Mouse (Mus musculus) spleen, adult 12 weeks (tissue): ENCODE results near the gene C2cd2l.
A peak's percentile ranks its signal among the peaks of the same experiment; 100 is the strongest.
"Not testable (repeated sequence)": the region's sequence is repeated elsewhere in the genome, so short reads cannot be mapped to it uniquely, and the experiment has no call there.

Source experiments
- DNase-seq: peaks from one replicate; pipeline ENCODE4 v3.0.0; 2022; ENCODE audit warnings: low spot score

The C2cd2l gene

DNA sequence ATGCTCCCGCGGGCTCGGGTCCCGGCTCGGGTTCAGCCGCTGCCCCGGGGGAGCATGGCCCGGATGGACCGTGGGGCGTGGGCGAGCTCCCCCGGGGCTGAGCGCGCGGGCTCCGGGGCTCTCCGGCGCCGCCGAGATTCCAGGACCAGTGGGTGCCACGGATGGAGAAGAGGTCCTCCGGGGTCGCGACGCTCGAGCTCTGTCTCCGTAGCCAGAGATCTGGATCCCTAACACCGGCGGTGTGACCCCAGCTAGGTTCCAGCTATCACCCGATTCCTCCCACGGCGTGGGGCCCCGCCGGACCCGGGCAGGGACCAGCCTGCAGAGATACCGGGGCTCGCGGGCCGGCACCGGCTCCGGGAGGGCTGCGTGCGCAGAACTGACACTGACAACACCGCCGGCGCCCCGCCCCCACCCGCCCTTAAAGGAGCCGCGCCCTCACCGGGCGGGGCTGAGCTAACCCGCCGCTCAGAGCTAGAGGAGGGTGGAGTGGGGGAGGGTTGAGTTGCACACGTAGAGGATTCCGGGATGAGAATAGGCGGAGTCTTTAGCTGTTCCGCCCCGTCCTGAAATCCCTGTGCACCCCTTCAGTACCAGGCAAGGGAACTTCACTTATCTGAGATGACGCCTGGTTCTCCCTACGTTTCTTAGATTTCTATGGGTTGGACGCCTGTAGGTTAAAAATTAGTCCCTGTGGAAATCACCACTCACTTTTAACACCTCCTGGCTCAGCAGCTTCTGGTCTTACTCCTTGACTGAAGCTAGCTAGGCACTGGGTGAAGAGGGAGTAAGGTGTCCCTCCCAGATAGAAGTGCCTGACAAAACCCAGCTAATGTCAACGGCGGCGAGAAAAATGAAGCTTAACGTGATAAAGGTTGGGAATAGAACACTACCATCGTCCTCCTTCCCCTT, at the start of gene C2cd2l:
TSS of gene C2cd2l (minus strand) at position 399 of the 912 bp plus-strand sequence.
- peak; percentile 80 for DNase-seq

DNA sequence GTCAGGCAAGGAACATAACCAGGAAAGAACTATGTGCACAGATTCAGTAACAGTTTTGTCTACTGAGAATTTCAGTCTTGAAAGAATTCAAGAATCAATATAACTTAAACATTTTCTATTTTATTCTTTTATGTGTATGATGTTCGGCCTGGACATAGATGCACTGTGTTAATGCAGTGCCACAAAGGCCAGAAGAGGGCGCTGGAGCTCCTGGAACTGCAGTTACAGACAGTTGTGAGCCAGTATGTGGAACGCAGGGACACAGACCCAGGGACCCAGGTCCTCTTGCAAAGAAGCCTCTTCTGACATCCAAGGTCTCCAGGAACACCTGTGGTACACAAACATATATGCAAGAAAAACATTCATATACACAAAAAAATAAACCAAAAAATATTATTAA, 44.4 kb upstream of the C2cd2l start:
- DNase-seq: no peak

DNA sequence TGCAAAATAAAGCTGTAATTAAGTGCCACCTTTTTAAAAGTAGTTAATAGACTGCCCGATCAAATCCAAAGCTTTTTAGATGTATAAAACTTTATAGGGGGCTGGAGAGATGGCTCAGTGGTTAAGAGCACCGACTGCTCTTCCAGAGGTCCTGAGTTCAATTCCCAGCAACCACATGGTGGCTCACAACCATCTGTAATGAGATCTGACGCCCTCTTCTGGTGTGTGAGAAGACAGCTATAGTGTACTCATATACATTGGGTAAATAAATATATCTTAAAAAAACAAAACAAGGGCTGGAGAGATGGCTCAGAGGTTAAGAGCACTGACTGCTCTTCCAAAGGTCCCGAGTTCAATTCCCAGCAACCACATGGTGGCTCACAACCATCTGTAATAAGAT, 41.8 kb upstream of the C2cd2l start:
- not testable (repeated sequence) for DNase-seq

DNA sequence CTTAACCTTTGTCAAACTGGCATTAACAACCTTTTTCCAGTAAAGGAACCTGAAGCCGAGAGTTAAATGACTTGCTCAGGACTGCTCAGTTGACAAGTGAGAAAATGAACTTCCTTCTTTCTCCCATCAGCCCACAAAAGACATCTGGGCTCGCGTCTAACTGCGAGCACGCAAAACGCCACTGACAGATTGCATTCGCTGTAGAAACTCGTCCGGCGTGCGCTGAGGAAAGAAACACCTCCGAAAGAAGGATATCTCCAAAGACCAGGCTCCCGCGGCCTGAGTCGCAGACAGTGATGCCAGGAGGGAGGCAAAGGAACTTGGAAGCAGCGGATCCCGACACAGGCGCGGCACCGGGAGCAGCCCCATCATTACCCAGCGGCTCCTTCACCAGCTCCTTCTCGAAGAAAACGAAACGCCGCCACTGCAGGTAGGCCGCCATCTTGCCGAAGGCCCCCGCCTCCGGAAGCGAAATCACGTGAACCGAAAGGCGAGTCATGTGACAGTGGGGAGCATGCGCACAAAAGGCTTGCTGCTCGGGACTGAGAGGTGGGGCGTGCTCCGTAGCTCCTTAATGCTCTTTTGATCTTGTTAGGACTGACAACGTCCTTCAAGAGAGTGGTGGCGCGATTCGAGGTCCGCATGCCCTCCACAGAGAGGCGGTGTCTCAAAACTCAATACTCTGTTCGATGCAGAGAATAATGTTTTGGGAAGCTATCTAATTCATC, 41.3 kb upstream of the C2cd2l start, which contains the start of gene Vps11:
TSS of gene Vps11 (minus strand) at position 481 of the 728 bp plus-strand sequence.
- DNase-seq: peak; percentile 90

DNA sequence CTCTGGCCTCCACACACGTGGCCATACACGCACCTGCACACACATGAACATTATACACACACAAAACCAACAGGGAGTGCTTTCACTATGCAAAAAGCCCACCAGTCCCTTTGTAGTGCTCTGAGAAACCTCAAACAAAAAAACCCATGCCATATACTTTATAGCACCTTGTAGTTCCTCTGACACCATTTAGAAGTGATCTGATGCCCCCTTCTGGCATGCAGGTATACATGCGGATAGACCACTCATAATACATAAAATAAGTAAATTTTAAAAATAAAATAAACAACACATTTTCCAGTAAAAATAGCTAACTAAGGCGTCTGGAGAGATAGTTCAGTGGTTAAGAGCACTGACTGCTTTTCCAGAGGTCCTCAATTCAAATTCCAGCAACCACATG, 37.1 kb upstream of the C2cd2l start:
- DNase-seq: no peak

DNA sequence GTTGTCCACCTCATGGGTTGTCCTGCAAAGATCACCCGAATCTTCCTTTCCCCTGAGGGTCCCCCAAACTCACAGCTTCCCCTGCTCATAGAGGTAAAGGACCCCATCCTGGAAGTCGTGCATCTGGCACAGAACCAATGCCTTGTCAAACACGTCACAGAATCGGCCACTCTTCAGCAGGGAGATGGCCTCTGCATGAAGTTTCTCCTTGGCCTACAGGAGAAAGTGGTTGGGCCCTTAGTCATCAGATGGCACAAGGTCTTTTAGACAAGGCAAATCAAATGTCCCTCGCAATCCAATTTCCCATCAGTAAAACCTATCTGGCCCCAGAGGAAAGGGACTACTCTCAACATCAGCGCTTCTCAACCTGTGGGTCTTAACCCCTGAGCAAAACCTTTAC, 33.1 kb upstream of the C2cd2l start:
- DNase-seq: no peak

DNA sequence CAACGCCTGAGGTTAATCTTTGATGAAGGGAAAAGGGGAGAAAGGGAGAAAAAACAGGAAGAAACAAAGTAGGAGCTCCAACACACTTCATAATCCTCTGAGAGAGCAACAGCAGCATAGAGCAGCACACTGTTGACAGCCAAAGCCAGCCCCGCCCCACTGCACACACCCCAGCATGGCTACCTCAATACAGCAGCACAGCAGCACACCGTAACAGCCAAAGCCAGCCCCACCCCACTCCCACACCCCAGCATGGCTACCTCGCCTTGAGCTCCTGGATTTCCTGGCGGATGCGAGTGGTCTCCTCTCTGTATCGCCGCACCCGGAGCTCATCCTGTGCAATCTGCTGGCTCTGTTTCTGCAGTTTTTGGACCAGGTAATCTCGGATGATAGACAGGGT, 32.3 kb upstream of the C2cd2l start:
- no peak for DNase-seq

DNA sequence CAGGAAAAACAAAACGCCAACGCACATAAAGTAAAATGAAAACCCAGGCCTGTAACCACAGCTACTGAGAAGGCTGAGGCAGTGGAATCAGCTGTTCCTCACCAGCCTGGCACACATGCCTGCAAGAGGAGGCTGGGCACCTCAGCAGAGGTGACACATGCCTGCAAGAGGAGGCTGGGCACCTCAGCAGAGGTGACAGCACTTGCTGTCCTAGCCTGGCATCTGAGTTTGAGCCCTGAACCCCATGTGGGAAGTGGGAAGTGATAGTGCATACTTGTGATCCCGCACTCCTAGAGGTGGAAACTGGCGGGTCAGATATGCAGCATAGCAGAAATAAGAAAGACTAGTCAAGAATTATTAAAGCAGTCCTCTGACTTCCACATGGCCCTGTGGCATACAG, 31.3 kb upstream of the C2cd2l start:
- no peak for DNase-seq

DNA sequence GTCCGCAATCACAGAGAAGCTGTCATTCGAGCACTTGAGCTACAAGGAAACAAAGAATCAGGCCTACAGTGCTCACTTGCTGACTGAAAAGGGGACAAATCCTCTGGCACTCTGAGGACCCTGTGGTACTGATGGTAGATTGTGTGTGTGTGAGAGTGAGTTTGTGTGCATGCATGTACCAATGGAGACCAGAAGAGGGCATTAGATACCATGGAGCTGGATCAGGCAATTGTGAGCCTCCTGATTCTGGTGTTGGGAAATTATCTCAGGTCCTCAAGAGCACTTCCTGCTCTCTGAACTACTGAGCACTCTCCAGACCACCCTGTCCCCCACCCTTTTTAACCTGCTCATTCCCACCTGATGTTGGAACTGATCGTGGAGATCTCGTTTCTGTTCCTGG, 28.5 kb upstream of the C2cd2l start:
- no peak for DNase-seq

DNA sequence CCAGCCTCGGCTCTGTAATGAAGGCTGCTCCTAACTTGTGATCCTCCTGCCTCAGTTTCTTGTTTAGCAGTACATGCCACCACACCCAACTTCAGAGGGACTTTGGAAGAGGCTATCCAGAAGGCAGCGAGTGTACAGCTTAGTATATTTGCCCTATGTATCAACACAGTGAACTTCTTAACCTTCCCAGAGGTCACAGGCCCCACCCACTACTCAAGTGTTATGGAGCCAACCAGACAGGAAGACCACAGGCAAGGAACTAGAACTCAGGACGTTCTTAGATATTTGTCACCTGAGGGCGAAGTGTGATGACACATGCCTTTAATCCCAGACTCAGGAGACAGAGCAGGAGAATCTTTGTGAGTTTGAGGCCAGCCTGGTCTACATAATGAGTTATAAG, 27.5 kb upstream of the C2cd2l start:
- DNase-seq: no peak

DNA sequence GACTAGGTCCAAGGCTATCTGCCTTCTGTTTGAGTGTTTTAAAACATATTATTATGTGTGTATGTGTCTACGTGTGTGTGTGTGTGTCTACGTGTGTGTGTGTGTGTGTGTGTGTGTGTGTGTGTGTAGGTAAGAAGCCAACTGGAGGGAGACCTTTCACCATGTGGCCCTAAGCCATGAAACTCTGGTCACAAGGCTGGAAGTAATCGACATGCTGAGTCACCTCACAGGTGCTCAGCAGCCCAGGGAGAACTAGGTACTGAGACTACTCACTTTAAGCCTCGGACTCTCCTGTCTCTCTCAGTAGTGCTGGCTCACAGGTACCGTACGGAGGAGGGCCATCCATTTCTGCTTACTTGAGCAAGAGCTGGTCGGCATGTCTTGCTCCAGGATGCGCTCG, 27.1 kb upstream of the C2cd2l start:
- DNase-seq: no peak

DNA sequence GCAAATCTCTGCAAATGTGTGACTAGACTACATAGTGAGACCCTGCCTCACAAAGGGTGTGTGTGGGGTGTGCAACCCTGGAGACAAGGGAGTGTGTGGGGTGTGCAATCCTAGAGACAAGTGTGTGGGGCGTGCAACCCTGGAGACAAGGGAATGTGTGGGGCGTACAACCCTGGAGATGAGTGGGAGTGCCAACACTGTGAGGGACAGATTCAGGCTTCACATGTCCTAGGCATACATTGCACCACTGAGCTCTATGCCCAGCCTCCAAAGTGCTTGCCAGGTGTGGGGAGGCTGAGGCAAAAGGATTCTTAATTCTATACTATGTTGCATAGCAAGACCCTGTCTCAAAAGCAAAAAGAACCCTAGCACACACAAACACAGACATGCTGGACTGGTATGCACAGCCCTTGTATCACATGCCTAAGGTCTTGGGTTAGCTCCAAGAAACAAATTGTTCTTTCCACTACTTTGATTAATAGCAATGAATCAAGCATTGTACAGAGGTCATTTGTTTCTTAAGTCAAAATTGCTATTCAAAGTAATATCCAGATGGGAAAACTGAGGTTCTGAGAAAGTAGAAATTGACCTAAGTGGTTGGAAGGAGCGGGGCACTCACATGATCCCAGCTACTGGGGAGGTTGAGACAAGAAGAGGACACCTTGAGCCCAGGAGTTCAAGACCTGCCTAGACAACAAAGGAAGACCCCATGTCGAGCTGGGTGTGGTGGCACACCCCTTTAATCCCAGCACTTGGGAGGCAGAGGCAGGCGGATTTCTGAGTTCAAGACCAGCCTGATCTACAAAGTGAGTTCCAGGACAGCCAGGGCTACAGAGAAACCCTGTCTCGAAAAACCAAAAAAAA, 25.7 kb upstream of the C2cd2l start:
- no peak for DNase-seq

DNA sequence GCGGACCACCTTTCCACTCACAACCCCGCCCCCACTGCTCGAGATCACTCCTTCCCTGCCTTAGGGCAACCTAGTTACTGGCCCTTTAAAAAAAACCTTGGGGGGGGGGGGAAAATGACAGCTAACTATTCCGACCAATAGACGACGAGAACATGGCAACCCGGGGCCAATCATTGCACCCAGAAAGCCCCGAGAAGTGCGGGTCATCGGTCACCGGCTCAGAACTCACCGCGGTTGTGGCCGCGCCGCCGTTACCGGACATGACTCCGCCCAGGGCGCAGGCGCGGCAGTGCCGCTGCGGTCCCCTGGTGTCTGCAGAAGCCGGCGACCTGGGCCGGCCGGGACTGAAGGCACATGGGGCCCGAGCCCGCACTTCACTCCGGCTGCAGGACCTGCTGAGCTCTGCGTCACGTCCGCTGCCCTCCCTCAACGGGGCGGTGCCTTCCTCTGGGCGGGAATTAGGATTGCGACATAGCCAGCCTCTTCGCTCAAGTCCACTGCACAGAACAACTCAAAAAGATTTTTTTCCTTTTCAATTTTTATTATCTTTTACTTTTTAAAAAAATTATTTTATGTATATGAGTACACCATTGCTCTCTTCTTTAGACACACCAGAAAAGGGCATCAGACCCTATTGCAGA, 23.8 kb upstream of the C2cd2l start, which contains the start of gene Hmbs:
TSS of gene Hmbs (minus strand) at position 448 of the 641 bp plus-strand sequence.
- DNase-seq: peak; percentile 93

DNA sequence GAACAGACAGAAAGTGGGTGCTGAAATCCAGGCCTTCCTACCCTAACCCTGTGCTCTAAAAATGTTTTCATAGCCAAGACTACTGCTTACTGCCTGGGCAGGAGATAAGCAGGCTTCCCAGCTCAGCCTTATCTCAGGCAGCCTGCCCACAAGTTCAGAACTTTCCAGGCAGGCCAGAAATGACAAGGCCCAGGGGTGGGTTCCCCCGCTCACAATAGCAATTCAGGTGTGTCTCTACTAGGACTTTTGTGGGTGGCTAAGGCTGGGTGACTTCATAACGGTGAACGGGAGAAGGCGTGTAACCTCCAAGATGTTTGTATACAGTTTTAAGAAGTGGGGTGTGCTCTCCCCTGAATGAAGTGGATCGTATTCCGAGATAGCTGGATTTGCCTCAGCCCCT, 23.2 kb upstream of the C2cd2l start:
- DNase-seq: peak; percentile 71

DNA sequence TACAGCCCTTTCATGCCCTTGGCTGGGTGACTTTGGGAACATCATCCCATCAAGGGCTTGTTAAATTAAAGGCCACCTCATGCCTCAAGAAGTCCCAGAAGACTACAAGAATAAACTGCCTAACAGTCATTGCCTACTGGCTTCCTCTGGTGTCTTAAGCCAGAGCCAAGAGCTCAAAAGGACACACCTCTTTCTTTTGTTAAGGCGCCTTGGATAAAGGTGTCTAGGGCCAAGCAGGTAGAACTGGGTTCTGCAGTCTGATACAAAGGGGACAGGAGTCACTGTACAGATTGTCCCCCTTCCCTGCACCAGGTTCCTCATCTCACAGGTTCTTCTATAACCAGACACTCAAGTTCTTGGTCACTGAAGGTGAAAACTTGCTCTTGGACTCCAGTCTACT, 22.5 kb upstream of the C2cd2l start:
- no peak for DNase-seq

DNA sequence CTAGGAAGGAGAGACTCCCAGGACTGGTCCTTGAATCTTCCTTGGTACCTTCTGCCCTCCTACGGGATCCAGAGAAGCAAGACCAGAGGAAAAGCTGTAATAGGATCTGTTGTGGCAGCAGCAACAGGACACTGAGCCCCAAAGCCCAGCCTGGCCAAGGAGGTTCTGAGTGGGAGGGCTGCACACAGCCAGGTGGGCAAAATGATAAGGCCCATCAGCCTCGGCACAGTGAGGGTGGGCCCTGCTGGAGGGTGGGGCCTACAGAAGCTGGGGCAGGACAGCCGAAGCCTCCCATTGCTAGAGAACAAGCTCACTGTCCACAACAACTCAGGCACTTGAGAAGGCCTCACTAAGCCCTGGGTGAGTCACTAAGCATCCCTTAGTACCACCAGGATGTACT, 22.1 kb upstream of the C2cd2l start:
- peak; percentile 77 for DNase-seq

DNA sequence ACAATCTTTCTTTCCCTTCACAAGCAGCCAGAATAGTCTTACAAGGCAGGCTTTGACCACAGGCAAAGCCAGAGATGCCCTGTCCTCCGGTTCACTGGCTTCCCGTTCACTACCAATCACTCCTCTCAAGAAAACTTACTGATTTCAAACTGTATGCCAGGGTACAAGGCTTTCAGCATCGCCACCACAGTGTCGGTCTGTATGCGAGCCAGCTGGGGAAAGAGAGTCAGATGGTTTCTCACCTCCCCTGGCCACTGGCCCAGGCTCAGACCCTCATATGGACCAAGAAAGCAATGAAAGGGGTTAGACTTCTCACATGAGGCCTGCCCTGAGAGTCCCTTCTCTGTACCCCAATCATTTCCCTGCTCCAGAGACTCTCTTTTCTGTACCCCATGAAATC, 21.4 kb upstream of the C2cd2l start:
- DNase-seq: no peak

DNA sequence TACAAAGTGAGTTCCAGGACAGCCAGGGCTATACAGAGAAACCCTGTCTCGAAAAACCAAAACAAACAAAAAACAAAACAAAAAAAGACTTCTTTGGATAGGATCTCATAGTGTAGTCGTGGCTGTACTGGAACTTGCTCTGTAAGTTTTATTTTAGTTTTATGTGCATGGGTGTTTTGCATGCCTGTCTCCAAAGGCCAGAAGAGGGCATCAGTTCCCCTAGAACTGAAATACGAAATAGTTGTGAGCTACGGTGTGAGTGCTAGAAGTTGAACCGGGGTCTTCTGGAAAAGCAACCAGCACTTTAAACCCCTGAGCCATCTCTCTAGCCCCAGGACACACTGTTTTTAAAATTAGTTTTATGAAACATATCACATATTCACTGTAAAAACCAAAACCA, 18.5 kb upstream of the C2cd2l start:
- DNase-seq: no peak

DNA sequence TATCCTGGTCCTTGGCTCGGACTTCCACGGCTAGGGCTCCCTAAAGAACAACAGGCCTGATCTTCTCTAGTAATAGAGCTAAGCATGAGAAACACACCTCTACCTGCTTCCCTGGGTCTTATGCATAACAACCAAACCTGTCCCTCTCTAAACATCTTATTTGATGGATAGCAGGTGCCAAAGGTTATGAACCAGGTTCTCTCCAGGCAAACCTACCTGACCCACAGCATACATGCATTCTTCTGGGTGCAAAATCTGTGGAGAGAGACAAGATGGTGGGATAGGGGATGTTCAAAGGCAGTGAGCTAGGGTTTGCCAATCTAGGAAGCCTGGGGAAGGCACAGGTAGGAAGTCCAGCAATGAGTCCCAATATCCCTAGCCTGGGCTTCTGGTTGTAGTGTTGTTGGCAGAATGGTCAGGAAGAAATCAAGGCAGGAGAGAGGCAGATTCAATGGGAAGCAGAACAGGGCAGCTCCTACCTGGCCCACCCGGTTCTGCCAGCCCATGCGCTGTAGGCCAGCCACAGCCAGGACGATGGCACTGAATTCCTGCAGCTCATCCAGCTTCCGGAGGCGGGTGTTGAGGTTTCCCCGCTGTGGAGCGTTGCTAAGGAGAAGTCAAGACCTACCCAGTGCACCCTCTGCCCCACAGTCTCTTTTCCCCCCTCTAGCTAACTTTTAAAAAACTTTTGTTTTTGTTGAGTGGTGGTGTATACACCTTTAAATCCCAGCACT, 17.5 kb upstream of the C2cd2l start:
- DNase-seq: no peak

DNA sequence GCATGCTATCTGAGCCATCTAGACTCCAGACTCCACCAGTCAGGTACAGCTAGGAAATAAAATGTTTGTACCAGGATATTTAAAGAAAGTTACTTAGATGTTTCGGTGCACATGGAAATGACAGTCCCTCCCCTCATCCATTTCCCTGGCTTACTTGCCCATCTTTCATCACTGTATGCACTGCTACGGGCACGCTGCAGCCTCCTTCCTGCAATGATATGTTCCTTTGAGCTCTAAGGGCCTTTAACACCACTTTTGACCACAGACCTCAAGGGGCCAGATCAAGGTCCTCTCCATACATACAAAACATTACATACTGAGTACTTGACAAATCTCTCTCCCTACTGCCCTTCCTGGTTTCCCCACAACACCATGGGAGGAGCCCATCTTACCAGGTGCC, 16.9 kb upstream of the C2cd2l start:
- DNase-seq: no peak

DNA sequence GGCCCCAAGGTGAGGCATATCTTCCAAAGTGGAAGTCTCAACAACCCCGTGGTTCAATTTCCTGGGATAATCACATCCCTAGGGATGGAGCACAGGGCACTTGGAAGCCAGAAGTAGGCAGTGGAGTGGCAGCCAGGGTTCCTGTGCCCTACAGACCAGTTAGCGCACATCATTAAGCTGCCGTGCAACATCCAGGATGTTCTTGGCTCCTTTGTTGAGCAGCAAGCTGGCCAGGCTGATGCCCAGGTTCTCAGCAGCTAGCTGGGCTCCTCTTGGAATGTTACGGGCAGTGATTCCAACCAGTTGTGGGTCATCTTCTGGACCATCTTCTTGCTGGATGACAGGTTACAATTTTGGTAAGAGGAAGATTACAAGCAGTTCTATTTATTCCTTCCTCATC, 16.4 kb upstream of the C2cd2l start:
- DNase-seq: not testable (repeated sequence)
